Mouse (Mus musculus): Measurements from ENCODE around the gene Itga2b. TPM values are rescaled to one million over a fixed set of nuclear protein-coding genes. Genes with fewer than 3 reads are reported as not detected.

Itga2b gene
- total and polyA plus RNA-seq, 2 experiments from 2014 or later, result 2.6 to 15.5 TPM

GRCm38 (mm10) chr11:102432115-102432843 lies 37.6 kb downstream of the Itga2b start:
- Histone ChIP-seq H3K4me3 (ENCODE audit: low read depth, low read length) (no peak overlapping the region), H3K9me3 (ENCODE audit: low read length) (no peaks in the 10 kb centered on the region), H3K27ac (ENCODE audit: low read depth, low read length) (no peak overlapping the region), H3K36me3 (ENCODE audit: insufficient read depth, low read length) (peaks cover 29% of the 10 kb centered on the region), H3K4me1 (ENCODE audit: insufficient read depth, low read length) (peaks cover 9% of the 10 kb centered on the region; the same call in 1 of the 2 replicates), H3K9ac (replicated peaks; ENCODE audit: low read length, poor library complexity, severe bottlenecking) (0 out of 2 replicates have a peak overlapping the region, but pooled peaks have one; percentile 5), H3K4me2 (ENCODE audit: low read depth, low read length, poor library complexity, severe bottlenecking) (no peak overlapping the region; the same call in 1 of the 2 replicates), H3K27me3 (ENCODE audit: insufficient read depth, low read length) (no peaks in the 10 kb centered on the region)
- ATAC-seq (ENCODE audit: low FRiP score), result no peak
- WGBS, result 66% methylated on average over 16 of the region's 16 CpGs
- TF ChIP-seq CTCF (IDR thresholded peaks at IDR 0.05), result no peak
- no peak for DNase-seq (ENCODE audit: low spot score)

GRCm38 (mm10) chr11:102431728-102432114 lies 38.2 kb downstream of the Itga2b start:
- Histone ChIP-seq H3K4me3 (ENCODE audit: low read depth, low read length) (no peak overlapping the region), H3K36me3 (ENCODE audit: insufficient read depth, low read length) (peaks cover 26% of the 10 kb centered on the region), H3K27me3 (ENCODE audit: insufficient read depth, low read length) (no peaks in the 10 kb centered on the region), H3K9ac (replicated peaks; ENCODE audit: low read length, poor library complexity, severe bottlenecking) (0 out of 2 replicates have a peak overlapping the region, but pooled peaks have one; percentile 5), H3K9me3 (ENCODE audit: low read length) (no peaks in the 10 kb centered on the region), H3K4me2 (ENCODE audit: low read depth, low read length, poor library complexity, severe bottlenecking) (no peak overlapping the region), H3K4me1 (ENCODE audit: insufficient read depth, low read length) (peaks cover 5% of the 10 kb centered on the region; the same call in 1 of the 2 replicates), H3K27ac (ENCODE audit: low read depth, low read length) (no peak overlapping the region)
- DNase-seq (ENCODE audit: low spot score), result no peak
- ATAC-seq (ENCODE audit: low FRiP score), result no peak
- WGBS, result 82% methylated on average over 3 of the region's 3 CpGs
- TF ChIP-seq CTCF (IDR thresholded peaks at IDR 0.05), result no peak

GRCm38 (mm10) chr11:102431018-102431645 lies 38.8 kb downstream of the Itga2b start:
- peak overlapping the region; percentile 63 for H3K4me3 ChIP-seq (ENCODE audit: low read depth, low read length)
- H3K27ac ChIP-seq (ENCODE audit: low read depth, low read length), result peak overlapping the region; percentile 62
- TF ChIP-seq CTCF (IDR thresholded peaks at IDR 0.05), result peak; percentile 90
- H3K9ac ChIP-seq (replicated peaks; ENCODE audit: low read length, poor library complexity, severe bottlenecking), result peak overlapping the region; percentile 70
- peak overlapping the region; percentile 96 for H3K4me2 ChIP-seq (ENCODE audit: low read depth, low read length, poor library complexity, severe bottlenecking)
- peaks cover 22% of the 10 kb centered on the region for H3K36me3 ChIP-seq (ENCODE audit: insufficient read depth, low read length)
- H3K4me1 ChIP-seq (ENCODE audit: insufficient read depth, low read length), result peaks cover 5% of the 10 kb centered on the region; the same call in 1 of the 2 replicates
- H3K9me3 ChIP-seq (ENCODE audit: low read length), result no peaks in the 10 kb centered on the region
- ATAC-seq (ENCODE audit: low FRiP score) (peak; percentile 15; the same call in 1 of the 2 replicates), DNase-seq (ENCODE audit: low spot score) (peak; percentile 88)
- under 1% methylated on average over 7 of the region's 7 CpGs for WGBS
- H3K27me3 ChIP-seq (ENCODE audit: insufficient read depth, low read length), result no peaks in the 10 kb centered on the region

- Histone ChIP-seq H3K4me3 (ENCODE audit: low read depth, low read length) (peak within 1 kb of the TSS; percentile 63), H3K27ac (ENCODE audit: low read depth, low read length) (peak within 1 kb of the TSS; percentile 62), H3K27me3 (ENCODE audit: insufficient read depth, low read length) (no peaks in the 10 kb centered on the region), H3K9me3 (ENCODE audit: low read length) (no peaks in the 10 kb centered on the region), H3K9ac (replicated peaks; ENCODE audit: low read length, poor library complexity, severe bottlenecking) (peak within 1 kb of the TSS; percentile 70), H3K36me3 (ENCODE audit: insufficient read depth, low read length) (peaks cover 14% of the 10 kb centered on the region), H3K4me2 (ENCODE audit: low read depth, low read length, poor library complexity, severe bottlenecking) (peak within 1 kb of the TSS; percentile 96), H3K4me1 (ENCODE audit: insufficient read depth, low read length) (peaks cover 5% of the 10 kb centered on the region; the same call in 1 of the 2 replicates)
- peak; percentile 96 for DNase-seq (ENCODE audit: low spot score)
- ATAC-seq (ENCODE audit: low FRiP score), result peak; percentile 89
- TF ChIP-seq CTCF (IDR thresholded peaks at IDR 0.05), result no peak
- WGBS, result under 1% methylated on average over 29 of the region's 29 CpGs
These were observed 39.6 kb downstream of the Itga2b start, which contains the start of gene Grn for GRCm38 (mm10) chr11:102430121-102431017. Gene Grn, plus strand, starts transcription at chr11:102430315.

- Histone ChIP-seq H3K4me1 (ENCODE audit: insufficient read depth, low read length) (peaks cover 5% of the 10 kb centered on the region; the same call in 1 of the 2 replicates), H3K9me3 (ENCODE audit: low read length) (no peaks in the 10 kb centered on the region), H3K9ac (replicated peaks; ENCODE audit: low read length, poor library complexity, severe bottlenecking) (peak overlapping the region; percentile 37; the same call in 1 of the 2 replicates), H3K27me3 (ENCODE audit: insufficient read depth, low read length) (no peaks in the 10 kb centered on the region), H3K4me2 (ENCODE audit: low read depth, low read length, poor library complexity, severe bottlenecking) (peak overlapping the region; percentile 96), H3K27ac (ENCODE audit: low read depth, low read length) (peak overlapping the region; percentile 44; the same call in 1 of the 2 replicates), H3K4me3 (ENCODE audit: low read depth, low read length) (peak overlapping the region; percentile 63), H3K36me3 (ENCODE audit: insufficient read depth, low read length) (0 out of 2 replicates have a peak, but pooled peaks cover 7% of the 10 kb centered on the region)
- TF ChIP-seq CTCF (IDR thresholded peaks at IDR 0.05), result no peak
- DNase-seq (ENCODE audit: low spot score) (no peak), ATAC-seq (ENCODE audit: low FRiP score) (no peak)
- WGBS, result 48% methylated on average over 3 of the region's 3 CpGs
These were observed 40.4 kb downstream of the Itga2b start for GRCm38 (mm10) chr11:102429551-102429950.

Measured in midbrain, postnatal 0 days (tissue).